Mouse (Mus musculus) intestine, postnatal 0 days (tissue): ENCODE results near the gene Rab24. TPM values are rescaled to one million over a fixed set of nuclear protein-coding genes. Genes with fewer than 3 reads are reported as not detected.
A peak's percentile ranks its signal among the peaks of the same experiment; 100 is the strongest.

Experiments
- ATAC-seq: fragments of 200-750 bp; cut with Nextera tagmentation; 2 replicates; pipeline ENCODE4 v1.8.0; 2017; ENCODE audit warnings: mild to moderate bottlenecking, moderate TSS enrichment, moderate library complexity
- H3K27ac ChIP-seq: fragments of 300-500 bp; sonication (generic); 2 replicates; pipeline ENCODE4 v1.5.1; 2014; ENCODE audit warnings: mild to moderate bottlenecking, low read depth, low read length, moderate library complexity
- H3K27me3 ChIP-seq: fragments of 300-500 bp; sonication (generic); replicated peaks from 2 replicates; pipeline ENCODE4 v1.6.1; 2014; ENCODE audit warnings: low read length, mixed read lengths; ENCODE audit not compliant: control insufficient read depth, insufficient read depth
- H3K36me3 ChIP-seq: fragments of 300-500 bp; sonication (generic); 2 replicates; pipeline ENCODE4 v1.6.1; 2014; ENCODE audit warnings: mild to moderate bottlenecking, moderate library complexity; ENCODE audit not compliant: control insufficient read depth, insufficient read depth
- H3K4me1 ChIP-seq: fragments of 300-500 bp; sonication (generic); replicated peaks from 2 replicates; pipeline ENCODE4 v1.6.1; 2014; ENCODE audit warnings: antibody characterized with exemption, low read length, mixed read lengths; ENCODE audit not compliant: control insufficient read depth, insufficient read depth
- H3K4me2 ChIP-seq: fragments of 300-500 bp; sonication (generic); replicated peaks from 2 replicates; pipeline ENCODE4 v1.6.1; 2014; ENCODE audit warnings: low read depth, mild to moderate bottlenecking, moderate library complexity
- H3K4me3 ChIP-seq: fragments of 300-500 bp; sonication (generic); 2 replicates; pipeline ENCODE4 v1.5.1; 2014; ENCODE audit warnings: low read depth, low read length
- H3K9ac ChIP-seq: fragments of 300-500 bp; sonication (generic); 2 replicates; pipeline ENCODE4 v1.6.1; 2014; ENCODE audit warnings: mild to moderate bottlenecking, low read depth, low read length
- H3K9me3 ChIP-seq: fragments of 300-500 bp; sonication (generic); 2 replicates; pipeline ENCODE4 v1.6.1; 2016; ENCODE audit warnings: mixed run types; ENCODE audit not compliant: control insufficient read depth
- CTCF ChIP-seq: sonication (generic); IDR thresholded peaks from 2 replicates; pipeline ENCODE4 v1.5.1; 2016; ENCODE audit warnings: low read depth, mild to moderate bottlenecking, control low read depth, antibody characterized with exemption, moderate library complexity
- WGBS: fragments of 180-500 bp; shearing (Covaris S2); extraction: QIAGEN DNeasy Blood & Tissue Kit; methylation state at CpG from one replicate; pipeline ENCODE4 v1.1.7; 2014; 5-methylcytosine and 5-hydroxymethylcytosine counted together
- polyA plus RNA-seq: library from polyadenylated mRNA; unstranded; fragments of >200 nt; fragmentation: Nextera tagmentation; extraction: Ambion mirVana; gene quantifications from 2 replicates; pipeline ENCODE4 v1.2.1, GENCODE M21; 2015

The Rab24 gene
- polyA plus RNA-seq, 1 experiment from 2014 or later = 142 TPM

DNA sequence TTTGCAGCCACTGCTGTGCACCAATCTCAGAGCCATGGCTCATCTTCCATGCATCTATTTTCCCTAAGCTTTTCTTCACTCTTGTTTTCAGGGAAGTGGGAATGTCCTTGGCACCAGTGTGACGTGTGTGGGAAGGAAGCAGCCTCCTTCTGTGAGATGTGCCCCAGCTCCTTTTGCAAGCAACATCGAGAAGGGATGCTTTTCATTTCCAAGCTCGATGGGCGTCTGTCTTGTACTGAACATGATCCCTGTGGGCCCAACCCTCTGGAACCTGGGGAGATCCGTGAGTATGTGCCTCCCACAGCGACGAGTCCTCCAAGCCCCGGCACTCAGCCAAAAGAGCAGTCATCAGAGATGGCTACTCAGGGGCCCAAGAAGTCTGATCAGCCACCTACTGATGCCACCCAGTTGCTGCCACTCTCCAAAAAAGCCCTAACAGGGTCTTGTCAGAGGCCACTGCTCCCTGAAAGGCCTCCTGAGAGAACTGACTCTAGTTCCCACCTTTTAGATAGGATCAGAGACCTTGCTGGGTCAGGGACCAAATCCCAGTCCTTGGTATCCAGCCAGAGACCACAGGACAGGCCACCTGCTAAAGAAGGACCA is 9.6 kb downstream of the Rab24 start:
- Histone ChIP-seq H3K36me3 (peaks cover 59% of the 10 kb centered on the region), H3K9me3 (no peaks in the 10 kb centered on the region), H3K27ac (peak overlapping the region; percentile 54; the same call in 1 of the 2 replicates), H3K9ac (no peak overlapping the region), H3K4me1 (no peaks in the 10 kb centered on the region), H3K4me3 (no peak overlapping the region), H3K27me3 (no peaks in the 10 kb centered on the region), H3K4me2 (no peak overlapping the region)
- WGBS = 87% methylated on average over 8 of the region's 8 CpGs
- ATAC-seq = no peak
- TF ChIP-seq CTCF = no peak

DNA sequence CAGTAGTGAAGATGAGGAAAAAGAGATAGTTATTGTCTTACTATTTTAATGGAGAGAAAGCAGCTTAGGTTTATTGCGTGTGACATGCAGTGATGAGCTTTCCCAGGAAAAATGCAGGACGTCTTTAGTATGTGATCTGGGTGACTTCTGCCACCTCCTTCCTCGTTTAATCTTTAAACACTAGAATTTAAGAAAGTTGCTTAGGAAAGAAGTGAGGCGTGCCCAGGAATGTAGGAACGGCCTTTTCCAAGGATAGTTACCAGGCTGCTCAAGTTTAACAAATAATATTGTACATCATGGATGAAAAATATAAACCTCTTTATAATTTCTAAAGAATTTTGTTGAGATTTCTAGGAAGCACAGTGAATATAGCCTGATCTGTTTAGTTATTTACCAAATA is 20.8 kb downstream of the Rab24 start:
- H3K4me2 ChIP-seq = no peak overlapping the region
- WGBS = 71% methylated on average over 5 of the region's 5 CpGs
- no peak overlapping the region for H3K4me3 ChIP-seq
- H3K27me3 ChIP-seq = no peaks in the 10 kb centered on the region
- ATAC-seq = no peak
- peaks cover 69% of the 10 kb centered on the region for H3K36me3 ChIP-seq
- H3K9me3 ChIP-seq = no peaks in the 10 kb centered on the region
- no peaks in the 10 kb centered on the region for H3K4me1 ChIP-seq
- H3K9ac ChIP-seq = no peak overlapping the region
- no peak overlapping the region for H3K27ac ChIP-seq
- no peak for TF ChIP-seq CTCF

DNA sequence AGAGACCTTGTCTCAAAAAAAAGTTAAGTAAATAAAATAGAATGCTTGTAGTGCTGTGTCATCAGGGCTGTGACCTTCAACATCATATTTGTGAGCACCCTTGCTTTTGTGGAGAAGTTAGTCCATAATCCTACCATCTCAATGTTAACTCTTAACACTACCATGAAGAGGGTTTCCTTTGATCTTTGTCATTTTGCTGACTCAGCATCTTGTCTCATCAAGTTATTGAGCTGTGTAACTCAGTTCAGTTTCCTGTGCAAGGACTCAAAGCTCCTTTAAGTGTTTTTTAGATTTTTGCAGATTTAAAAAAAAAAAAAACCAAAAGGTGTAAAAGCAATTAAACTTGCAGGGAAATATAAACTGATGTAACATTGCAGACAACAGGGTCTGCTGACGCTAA is 25.0 kb downstream of the Rab24 start:
- no peaks in the 10 kb centered on the region for H3K4me1 ChIP-seq
- H3K4me3 ChIP-seq = no peak overlapping the region
- WGBS = 96% methylated on average over 1 of the region's 1 CpGs
- H3K9ac ChIP-seq = no peak overlapping the region
- no peak overlapping the region for H3K4me2 ChIP-seq
- H3K27ac ChIP-seq = no peak overlapping the region
- ATAC-seq = no peak
- no peaks in the 10 kb centered on the region for H3K9me3 ChIP-seq
- TF ChIP-seq CTCF = no peak
- no peaks in the 10 kb centered on the region for H3K27me3 ChIP-seq
- peaks cover 86% of the 10 kb centered on the region for H3K36me3 ChIP-seq

DNA sequence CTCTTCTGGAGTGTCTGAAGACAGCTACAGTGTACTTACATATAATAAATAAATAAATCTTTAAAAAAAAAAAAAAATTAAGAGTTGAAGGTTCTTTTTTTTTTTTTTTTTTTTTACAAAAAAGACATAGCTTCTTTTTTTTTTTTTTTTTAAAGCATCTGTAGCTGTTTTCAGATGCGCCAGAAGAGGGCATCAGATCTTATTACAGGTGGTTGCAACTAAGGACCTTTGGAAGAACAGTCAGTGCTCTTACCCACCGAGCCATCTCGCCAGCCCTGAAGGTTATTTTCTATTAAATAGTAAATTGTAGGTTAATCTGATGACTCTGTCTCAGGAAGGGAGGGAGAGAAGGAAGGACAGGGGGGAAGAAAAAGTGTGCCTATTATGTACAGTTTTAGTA is 32.9 kb downstream of the Rab24 start:
- H3K9me3 ChIP-seq = no peaks in the 10 kb centered on the region
- TF ChIP-seq CTCF = peak; percentile 29; the same call in 1 of the 2 replicates
- H3K27me3 ChIP-seq = no peaks in the 10 kb centered on the region
- peaks cover 67% of the 10 kb centered on the region for H3K36me3 ChIP-seq
- WGBS = 68% methylated on average over 3 of the region's 3 CpGs
- H3K9ac ChIP-seq = no peak overlapping the region
- H3K4me2 ChIP-seq = no peak overlapping the region
- no peak overlapping the region for H3K27ac ChIP-seq
- no peaks in the 10 kb centered on the region for H3K4me1 ChIP-seq
- ATAC-seq = no peak
- H3K4me3 ChIP-seq = no peak overlapping the region

DNA sequence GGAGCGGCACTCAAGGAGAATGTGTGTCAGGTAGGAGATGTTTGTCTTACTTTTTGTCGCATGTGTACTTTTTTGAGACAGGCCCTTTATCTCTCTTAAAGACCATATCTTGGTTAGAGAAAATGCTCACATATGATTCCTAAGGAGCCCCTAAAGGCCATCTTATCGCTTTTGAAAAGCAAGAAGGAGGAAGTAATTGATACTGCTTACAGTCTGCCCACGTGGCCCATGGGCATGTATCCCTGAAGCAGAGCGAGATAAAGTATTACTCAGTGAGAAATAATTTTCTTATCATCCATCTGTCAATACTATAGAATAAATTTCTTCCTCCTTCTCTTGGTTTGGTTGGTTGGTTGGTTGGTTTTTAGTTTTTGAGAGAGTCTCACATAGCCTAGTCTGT is 44.1 kb downstream of the Rab24 start:
- H3K36me3 ChIP-seq = peaks cover 44% of the 10 kb centered on the region

DNA sequence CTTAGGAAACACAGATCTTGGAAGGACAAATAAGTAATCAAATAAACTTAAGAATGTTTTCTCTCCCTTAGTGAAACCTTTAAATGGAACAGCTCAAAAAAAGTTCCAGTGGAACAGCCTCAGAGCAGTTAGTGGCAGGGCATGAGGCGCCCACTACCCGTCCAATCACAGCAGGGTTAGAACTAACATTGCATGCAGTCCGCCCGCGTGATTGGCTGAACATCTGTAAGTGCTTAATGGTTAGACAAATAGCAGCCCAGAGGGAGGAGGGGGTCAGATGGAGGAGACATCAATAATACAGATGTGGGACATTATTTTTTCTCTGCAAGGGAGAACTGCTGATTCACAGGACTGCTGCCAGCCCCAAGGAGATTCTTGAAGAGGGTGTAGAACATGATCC is 44.5 kb downstream of the Rab24 start:
- Histone ChIP-seq H3K36me3 (peaks cover 41% of the 10 kb centered on the region), H3K9ac (no peak overlapping the region), H3K9me3 (no peaks in the 10 kb centered on the region), H3K4me1 (no peaks in the 10 kb centered on the region), H3K27ac (no peak overlapping the region), H3K4me2 (no peak overlapping the region), H3K27me3 (no peaks in the 10 kb centered on the region), H3K4me3 (no peak overlapping the region)
- TF ChIP-seq CTCF = no peak
- WGBS = 86% methylated on average over 5 of the region's 5 CpGs
- no peak for ATAC-seq

More for the DNA sequence above, 44.1 kb downstream of the Rab24 start:
- WGBS = 72% methylated on average over 5 of the region's 5 CpGs
- Histone ChIP-seq H3K4me2 (no peak overlapping the region), H3K4me1 (no peaks in the 10 kb centered on the region), H3K27me3 (no peaks in the 10 kb centered on the region), H3K27ac (peak overlapping the region; percentile 1; the same call in 1 of the 2 replicates), H3K9me3 (no peaks in the 10 kb centered on the region), H3K9ac (no peak overlapping the region), H3K4me3 (no peak overlapping the region)
- TF ChIP-seq CTCF = no peak
- no peak for ATAC-seq

Other genes with a start within 250 kb of the Rab24 start
- 14.1 and 15.9 TPM in 2 replicates for gene Uimc1, start 221.6 kb downstream of the Rab24 start, polyA plus RNA-seq
- gene Zfp346, start 216.6 kb downstream of the Rab24 start, polyA plus RNA-seq = 5.5 and 6.2 TPM in 2 replicates
- not detected in 2 replicates for gene Gm17617, start 188.4 kb downstream of the Rab24 start, polyA plus RNA-seq
- gene Fgfr4, start 169.3 kb downstream of the Rab24 start, polyA plus RNA-seq = 3.8 and 4.0 TPM in 2 replicates
- gene Nsd1, start 112.2 kb downstream of the Rab24 start, polyA plus RNA-seq = 37.4 and 38.0 TPM in 2 replicates
- gene Prelid1, start 1.4 kb downstream of the Rab24 start, polyA plus RNA-seq = 540 and 567 TPM in 2 replicates
- 7.8 and 8.5 TPM in 2 replicates for gene Mxd3, start 7.9 kb upstream of the Rab24 start, polyA plus RNA-seq
- 85.3 and 93.0 TPM in 2 replicates for gene Lman2, start 40.8 kb upstream of the Rab24 start, polyA plus RNA-seq
- gene Rgs14, start 47.8 kb upstream of the Rab24 start, polyA plus RNA-seq = 1.2 and 1.3 TPM in 2 replicates
- 0.04 and 0.16 TPM in 2 replicates for gene Slc34a1, start 76.2 kb upstream of the Rab24 start, polyA plus RNA-seq
- gene Pfn3, start 93.3 kb upstream of the Rab24 start, polyA plus RNA-seq = not detected in 2 replicates
- gene F12, start 104.8 kb upstream of the Rab24 start, polyA plus RNA-seq = 1.2 and 2.3 TPM in 2 replicates
- 10.5 and 11.4 TPM in 2 replicates for gene Grk6, start 123.1 kb upstream of the Rab24 start, polyA plus RNA-seq
- 0.14 and 0.27 TPM in 2 replicates for gene Prr7, start 142.3 kb upstream of the Rab24 start, polyA plus RNA-seq
- 31.3 and 34.8 TPM in 2 replicates for gene Dbn1, start 166.2 kb upstream of the Rab24 start, polyA plus RNA-seq
- 131 and 142 TPM in 2 replicates for gene Pdlim7, start 191.7 kb upstream of the Rab24 start, polyA plus RNA-seq
- 1.5 and 1.6 TPM in 2 replicates for gene Dok3, start 207.3 kb upstream of the Rab24 start, polyA plus RNA-seq
- gene Ddx41, start 214.7 kb upstream of the Rab24 start, polyA plus RNA-seq = 23.2 and 25.8 TPM in 2 replicates
- gene Fam193b, start 249.2 kb upstream of the Rab24 start, polyA plus RNA-seq = 10.3 and 12.3 TPM in 2 replicates